Mouse (Mus musculus): ENCODE results near the gene Fryl. TPM values are rescaled to one million over a fixed set of nuclear protein-coding genes. Genes with fewer than 3 reads are reported as not detected.

Gene Fryl
- polyA plus RNA-seq, 1 experiment from 2014 or later, result 30.8 TPM

DNA sequence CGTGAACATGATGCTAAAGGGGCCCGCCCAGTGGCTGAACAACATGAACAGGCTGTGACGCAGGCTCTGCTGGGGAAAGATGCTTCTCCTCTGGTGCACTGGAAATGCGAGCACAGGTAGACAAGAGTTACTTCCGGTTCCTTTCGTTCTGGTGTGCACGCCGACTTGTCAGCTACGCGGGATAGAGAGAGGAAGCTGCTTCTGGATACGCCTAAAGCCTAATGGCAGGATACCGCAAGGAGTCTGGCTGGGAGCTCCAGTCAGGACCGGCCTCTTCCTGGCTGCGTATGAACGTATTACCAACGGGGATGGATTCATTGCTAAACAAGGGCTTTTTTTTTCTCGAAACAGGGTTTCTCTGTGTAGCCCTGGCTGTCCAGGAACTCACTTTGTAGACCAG, 167.3 kb downstream of the Fryl start:
- no peak for ATAC-seq (ENCODE audit: insufficient number of reproducible peaks, low FRiP score, low TSS enrichment, low read depth)
- H3K27ac ChIP-seq (replicated peaks), result no peak overlapping the region
- 94% methylated on average over 17 of the region's 17 CpGs for WGBS

GRCm38 (mm10) chr5:73081496-73081895, 174.9 kb downstream of the Fryl start:
- ATAC-seq (ENCODE audit: insufficient number of reproducible peaks, low FRiP score, low TSS enrichment, low read depth), result no peak

More for the DNA sequence above, 167.3 kb downstream of the Fryl start:
- Histone ChIP-seq H3K4me1 (no peaks in the 10 kb centered on the region), H3K27me3 (no peaks in the 10 kb centered on the region), H3K4me3 (replicated peaks) (no peak overlapping the region), H3K36me3 (peaks cover 56% of the 10 kb centered on the region), H3K9me3 (replicated peaks) (no peaks in the 10 kb centered on the region), H3K4me2 (replicated peaks) (no peak overlapping the region), H3K9ac (no peak overlapping the region)

DNA sequence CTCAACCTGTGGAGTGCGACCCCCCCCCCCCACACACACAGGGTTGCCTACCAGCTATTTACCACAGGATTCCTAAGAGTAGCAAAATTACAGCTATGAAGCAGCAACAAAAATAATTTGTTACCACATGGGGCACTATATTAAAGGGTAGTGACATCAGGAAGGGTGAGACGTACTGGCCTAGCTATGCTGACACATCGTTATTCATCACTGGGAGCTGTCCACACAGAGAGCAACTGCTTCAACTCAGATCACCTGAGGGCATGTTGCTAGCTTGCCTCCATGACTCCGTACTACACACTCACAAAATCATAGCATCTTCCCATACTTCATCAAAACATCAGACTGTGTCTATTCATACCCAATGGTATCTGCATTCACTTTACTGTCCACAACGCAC, 176.6 kb downstream of the Fryl start:
- ATAC-seq (ENCODE audit: insufficient number of reproducible peaks, low FRiP score, low TSS enrichment, low read depth), result no peak
- WGBS, result 77% methylated on average over 5 of the region's 5 CpGs

More at GRCm38 (mm10) chr5:73081496-73081895, 174.9 kb downstream of the Fryl start:
- H3K4me3 ChIP-seq (replicated peaks), result no peak overlapping the region
- no peaks in the 10 kb centered on the region for H3K27me3 ChIP-seq
- no peak overlapping the region for H3K4me2 ChIP-seq (replicated peaks)
- WGBS, result 89% methylated on average over 5 of the region's 5 CpGs
- H3K9ac ChIP-seq, result no peak overlapping the region
- no peak overlapping the region for H3K27ac ChIP-seq (replicated peaks)
- H3K9me3 ChIP-seq (replicated peaks), result no peaks in the 10 kb centered on the region
- no peaks in the 10 kb centered on the region for H3K4me1 ChIP-seq
- H3K36me3 ChIP-seq, result peaks cover 49% of the 10 kb centered on the region

DNA sequence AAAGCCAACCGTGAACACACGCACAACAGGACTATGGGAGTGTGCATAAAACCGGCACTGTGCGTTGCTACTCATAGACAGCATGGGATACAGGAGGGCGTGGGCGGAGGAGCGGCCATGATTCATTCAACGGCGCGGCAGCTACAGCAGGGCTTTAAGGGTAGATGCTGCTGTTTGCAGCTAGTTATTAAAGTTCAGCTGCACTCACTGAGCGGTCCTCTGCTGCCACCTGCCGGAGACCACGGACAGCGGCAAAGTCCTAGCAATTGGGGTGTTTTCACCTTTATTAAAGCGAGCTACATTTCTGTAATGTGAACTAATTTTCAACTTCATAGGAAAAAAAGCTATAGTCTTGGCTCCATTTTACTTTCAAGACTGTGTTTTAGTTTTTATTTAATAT, 185.1 kb downstream of the Fryl start:
- Histone ChIP-seq H3K4me1 (no peaks in the 10 kb centered on the region), H3K9ac (no peak overlapping the region), H3K27me3 (no peaks in the 10 kb centered on the region), H3K9me3 (replicated peaks) (no peaks in the 10 kb centered on the region), H3K36me3 (peaks cover 68% of the 10 kb centered on the region), H3K4me2 (replicated peaks) (no peak overlapping the region), H3K4me3 (replicated peaks) (no peak overlapping the region), H3K27ac (replicated peaks) (no peak overlapping the region)
- 33% methylated on average over 15 of the region's 15 CpGs for WGBS
- peak; percentile 57 for ATAC-seq (ENCODE audit: insufficient number of reproducible peaks, low FRiP score, low TSS enrichment, low read depth)

More for the DNA sequence above, 176.6 kb downstream of the Fryl start:
- Histone ChIP-seq H3K36me3 (peaks cover 59% of the 10 kb centered on the region), H3K4me1 (no peaks in the 10 kb centered on the region), H3K27me3 (no peaks in the 10 kb centered on the region), H3K27ac (replicated peaks) (no peak overlapping the region), H3K4me3 (replicated peaks) (no peak overlapping the region), H3K4me2 (replicated peaks) (no peak overlapping the region), H3K9me3 (replicated peaks) (no peaks in the 10 kb centered on the region), H3K9ac (no peak overlapping the region)

GRCm38 (mm10) chr5:73066946-73067345, 189.5 kb downstream of the Fryl start:
- H3K9me3 ChIP-seq (replicated peaks), result no peaks in the 10 kb centered on the region
- H3K36me3 ChIP-seq, result peaks cover 50% of the 10 kb centered on the region
- no peaks in the 10 kb centered on the region for H3K4me1 ChIP-seq
- H3K4me3 ChIP-seq (replicated peaks), result no peak overlapping the region
- no peak overlapping the region for H3K9ac ChIP-seq
- no peak overlapping the region for H3K27ac ChIP-seq (replicated peaks)
- H3K4me2 ChIP-seq (replicated peaks), result no peak overlapping the region
- 61% methylated on average over 6 of the region's 6 CpGs for WGBS
- no peaks in the 10 kb centered on the region for H3K27me3 ChIP-seq
- ATAC-seq (ENCODE audit: insufficient number of reproducible peaks, low FRiP score, low TSS enrichment, low read depth), result no peak

GRCm38 (mm10) chr5:73063768-73064669, 192.4 kb downstream of the Fryl start:
- Histone ChIP-seq H3K27ac (replicated peaks) (no peak overlapping the region), H3K36me3 (peaks cover 40% of the 10 kb centered on the region), H3K4me2 (replicated peaks) (no peak overlapping the region), H3K9ac (no peak overlapping the region), H3K4me1 (no peaks in the 10 kb centered on the region), H3K4me3 (replicated peaks) (no peak overlapping the region), H3K27me3 (no peaks in the 10 kb centered on the region), H3K9me3 (replicated peaks) (no peaks in the 10 kb centered on the region)
- ATAC-seq (ENCODE audit: insufficient number of reproducible peaks, low FRiP score, low TSS enrichment, low read depth), result no peak
- WGBS, result 68% methylated on average over 13 of the region's 13 CpGs

GRCm38 (mm10) chr5:73061506-73062155, 194.8 kb downstream of the Fryl start:
- no peaks in the 10 kb centered on the region for H3K4me1 ChIP-seq
- H3K9me3 ChIP-seq (replicated peaks), result no peaks in the 10 kb centered on the region
- peaks cover 33% of the 10 kb centered on the region for H3K36me3 ChIP-seq
- no peak overlapping the region for H3K4me3 ChIP-seq (replicated peaks)
- ATAC-seq (ENCODE audit: insufficient number of reproducible peaks, low FRiP score, low TSS enrichment, low read depth), result no peak
- H3K4me2 ChIP-seq (replicated peaks), result no peak overlapping the region
- 64% methylated on average over 11 of the region's 11 CpGs for WGBS
- H3K27me3 ChIP-seq, result no peaks in the 10 kb centered on the region
- no peak overlapping the region for H3K9ac ChIP-seq
- no peak overlapping the region for H3K27ac ChIP-seq (replicated peaks)

DNA sequence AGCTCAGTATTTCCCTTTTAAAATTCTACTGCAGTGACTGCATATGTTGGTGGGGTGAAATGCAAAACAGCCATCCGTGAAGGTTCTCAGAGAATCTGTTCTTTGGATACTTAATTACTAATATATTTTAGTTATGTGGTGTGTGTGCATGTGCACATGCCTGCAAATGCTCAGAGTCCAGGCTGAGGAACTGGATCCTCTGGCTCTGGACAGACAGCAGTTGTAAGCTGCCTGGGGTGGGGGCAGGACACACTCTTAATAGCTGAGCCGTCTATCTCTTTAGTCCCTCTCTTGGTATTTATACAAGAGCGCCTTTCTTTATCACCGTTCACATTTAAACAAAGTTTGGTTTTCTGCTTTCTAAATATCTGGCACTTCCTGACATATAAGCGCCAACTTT, 199.5 kb downstream of the Fryl start:
- WGBS, result 91% methylated on average over 5 of the region's 5 CpGs
- Histone ChIP-seq H3K4me3 (replicated peaks) (no peak overlapping the region), H3K27ac (replicated peaks) (no peak overlapping the region), H3K4me1 (no peaks in the 10 kb centered on the region), H3K4me2 (replicated peaks) (no peak overlapping the region), H3K27me3 (no peaks in the 10 kb centered on the region), H3K9me3 (replicated peaks) (no peaks in the 10 kb centered on the region), H3K9ac (no peak overlapping the region), H3K36me3 (peaks cover 57% of the 10 kb centered on the region)
- no peak for ATAC-seq (ENCODE audit: insufficient number of reproducible peaks, low FRiP score, low TSS enrichment, low read depth)

DNA sequence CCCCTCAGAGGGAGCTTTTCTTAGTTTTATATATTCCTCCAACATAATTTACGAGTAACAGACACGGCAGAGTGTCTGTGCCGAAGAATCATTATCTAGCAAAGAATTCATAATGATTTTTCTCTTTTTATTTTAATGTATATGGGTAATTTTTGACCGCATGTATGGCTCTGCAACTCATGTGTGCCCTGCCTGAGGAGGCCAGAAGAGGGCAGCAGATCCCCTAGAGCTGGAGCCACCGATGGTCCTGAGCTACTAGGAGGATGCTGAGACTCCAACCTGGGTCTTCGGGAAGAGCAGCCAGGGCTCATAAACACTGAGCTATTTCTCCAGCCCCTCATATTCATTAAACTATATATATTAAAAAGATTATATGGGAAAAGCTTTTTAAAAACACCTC, 200.0 kb downstream of the Fryl start:
- H3K4me3 ChIP-seq (replicated peaks), result no peak overlapping the region
- H3K4me1 ChIP-seq, result no peaks in the 10 kb centered on the region
- no peak overlapping the region for H3K9ac ChIP-seq
- no peaks in the 10 kb centered on the region for H3K27me3 ChIP-seq
- H3K27ac ChIP-seq (replicated peaks), result no peak overlapping the region
- H3K4me2 ChIP-seq (replicated peaks), result no peak overlapping the region
- no peak for ATAC-seq (ENCODE audit: insufficient number of reproducible peaks, low FRiP score, low TSS enrichment, low read depth)
- peaks cover 61% of the 10 kb centered on the region for H3K36me3 ChIP-seq
- H3K9me3 ChIP-seq (replicated peaks), result no peaks in the 10 kb centered on the region
- WGBS, result 88% methylated on average over 6 of the region's 6 CpGs

GRCm38 (mm10) chr5:73053933-73054332, 202.5 kb downstream of the Fryl start:
- no peak for ATAC-seq (ENCODE audit: insufficient number of reproducible peaks, low FRiP score, low TSS enrichment, low read depth)
- H3K4me3 ChIP-seq (replicated peaks), result no peak overlapping the region
- no peak overlapping the region for H3K4me2 ChIP-seq (replicated peaks)
- WGBS, result 94% methylated on average over 8 of the region's 8 CpGs
- H3K9ac ChIP-seq, result no peak overlapping the region
- H3K4me1 ChIP-seq, result no peaks in the 10 kb centered on the region
- H3K9me3 ChIP-seq (replicated peaks), result no peaks in the 10 kb centered on the region
- peaks cover 82% of the 10 kb centered on the region for H3K36me3 ChIP-seq
- no peak overlapping the region for H3K27ac ChIP-seq (replicated peaks)
- no peaks in the 10 kb centered on the region for H3K27me3 ChIP-seq

- H3K4me3 ChIP-seq (replicated peaks), result no peak overlapping the region
- H3K4me1 ChIP-seq, result no peaks in the 10 kb centered on the region
- H3K9me3 ChIP-seq (replicated peaks), result no peaks in the 10 kb centered on the region
- 54% methylated on average over 7 of the region's 7 CpGs for WGBS
- no peak for ATAC-seq (ENCODE audit: insufficient number of reproducible peaks, low FRiP score, low TSS enrichment, low read depth)
- H3K36me3 ChIP-seq, result peaks cover 75% of the 10 kb centered on the region
- no peak overlapping the region for H3K4me2 ChIP-seq (replicated peaks)
- no peak overlapping the region for H3K27ac ChIP-seq (replicated peaks)
- H3K27me3 ChIP-seq, result no peaks in the 10 kb centered on the region
- H3K9ac ChIP-seq, result no peak overlapping the region
These were observed 208.7 kb downstream of the Fryl start for GRCm38 (mm10) chr5:73047651-73048245.

All from embryonic facial prominence, embryonic 15.5 days (tissue).